Mouse (Mus musculus) hindbrain, embryonic 11.5 days (tissue): ENCODE results near the gene Gm11273. TPM values are rescaled to one million over a fixed set of nuclear protein-coding genes. Genes with fewer than 3 reads are reported as not detected.
"Not testable (repeated sequence)": the region's sequence is repeated elsewhere in the genome, so short reads cannot be mapped to it uniquely, and the experiment has no call there.

Source experiments
- ATAC-seq: fragments of 200-750 bp; cut with Nextera tagmentation; 2 replicates; pipeline ENCODE4 v1.8.0; 2017; ENCODE audit warnings: mild to moderate bottlenecking, moderate TSS enrichment, moderate library complexity; ENCODE audit not compliant: low FRiP score
- DNase-seq: peaks from one replicate; pipeline ENCODE4 v3.0.0-alpha.2; 2015; ENCODE audit warnings: low spot score
- H3K27ac ChIP-seq: fragments of 300-500 bp; sonication (generic); 2 replicates; pipeline ENCODE4 v1.5.1; 2014; ENCODE audit warnings: mild to moderate bottlenecking, low read depth, low read length
- H3K27me3 ChIP-seq: fragments of 300-500 bp; sonication (generic); 2 replicates; pipeline ENCODE4 v1.6.1; 2014; ENCODE audit warnings: mild to moderate bottlenecking, low read length, moderate library complexity, mixed read lengths; ENCODE audit not compliant: control insufficient read depth, insufficient read depth
- H3K36me3 ChIP-seq: fragments of 300-500 bp; sonication (generic); 2 replicates; pipeline ENCODE4 v1.6.1; 2014; ENCODE audit warnings: mild to moderate bottlenecking, low read length, moderate library complexity, mixed read lengths; ENCODE audit not compliant: control insufficient read depth, insufficient read depth
- H3K4me1 ChIP-seq: fragments of 300-500 bp; sonication (generic); replicated peaks from 2 replicates; pipeline ENCODE4 v1.6.1; 2014; ENCODE audit warnings: low read length, mixed read lengths; ENCODE audit not compliant: control insufficient read depth, insufficient read depth
- H3K4me2 ChIP-seq: fragments of 300-500 bp; sonication (generic); replicated peaks from 2 replicates; pipeline ENCODE4 v1.6.1; 2014; ENCODE audit warnings: mild to moderate bottlenecking, low read depth, low read length
- H3K4me3 ChIP-seq: fragments of 300-500 bp; sonication (generic); 2 replicates; pipeline ENCODE4 v1.5.1; 2014; ENCODE audit warnings: low read depth, low read length
- H3K9ac ChIP-seq: fragments of 300-500 bp; sonication (generic); 2 replicates; pipeline ENCODE4 v1.6.1; 2014; ENCODE audit warnings: low read depth, low read length
- H3K9me3 ChIP-seq: fragments of 300-500 bp; sonication (generic); 2 replicates; pipeline ENCODE4 v1.6.1; 2016; ENCODE audit warnings: low read length; ENCODE audit not compliant: control insufficient read depth
- WGBS: fragments of 180-500 bp; shearing (Covaris S2); extraction: QIAGEN DNeasy Blood & Tissue Kit; methylation state at CpG from one replicate; pipeline ENCODE4 v1.1.7; 2014; 5-methylcytosine and 5-hydroxymethylcytosine counted together
- polyA plus RNA-seq: library from polyadenylated mRNA; unstranded; fragments of >200 nt; fragmentation: Nextera tagmentation; extraction: Ambion mirVana; gene quantifications from 2 replicates; pipeline ENCODE4 v1.2.1, GENCODE M21; 2014

Gm11273 gene
- polyA plus RNA-seq, 1 experiment from 2014 or later, result 3.7 TPM

DNA sequence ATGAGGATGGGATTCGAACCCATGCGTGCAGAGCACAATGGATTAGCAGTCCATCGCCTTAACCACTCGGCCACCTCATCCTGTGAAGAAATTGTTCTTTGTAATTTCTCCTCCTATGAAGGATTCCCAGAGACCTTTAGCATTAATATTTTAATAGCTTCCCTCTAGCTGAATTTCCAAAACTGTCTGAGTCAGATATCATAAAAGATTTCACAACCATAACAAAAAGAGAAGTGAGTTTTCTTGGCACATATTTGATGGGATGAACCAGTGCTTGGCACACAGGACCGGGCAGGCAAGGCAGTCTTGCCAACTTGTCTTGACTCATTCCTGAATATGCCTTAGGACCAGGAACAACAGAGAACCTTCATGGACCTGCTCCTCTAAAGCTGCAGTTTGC is 8.4 kb downstream of the Gm11273 start:
- 94% methylated on average over 5 of the region's 5 CpGs for WGBS
- Histone ChIP-seq H3K27me3 (no peaks in the 10 kb centered on the region), H3K4me2 (no peak overlapping the region)

DNA sequence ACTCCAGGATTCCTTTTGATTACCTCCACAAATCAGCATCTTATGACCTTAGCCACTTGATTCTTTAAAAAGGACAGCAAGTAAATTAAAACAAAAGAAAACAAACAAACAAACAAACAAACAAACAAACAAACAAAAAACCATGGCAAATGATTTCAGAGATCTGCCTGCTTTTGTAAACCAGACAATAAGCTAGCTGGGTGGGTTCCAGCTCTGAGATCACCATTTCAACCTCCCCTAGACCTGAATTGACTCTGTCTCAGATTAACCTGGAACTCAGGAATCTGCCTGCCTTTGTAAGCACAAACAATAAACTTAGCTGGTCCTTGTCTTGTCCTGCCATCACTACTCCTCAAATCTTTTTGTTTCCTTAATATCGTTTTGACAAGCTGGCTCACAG is 14.3 kb downstream of the Gm11273 start:
- no peak overlapping the region for H3K4me2 ChIP-seq
- DNase-seq (no peak), ATAC-seq (no peak)
- no peak overlapping the region for H3K4me3 ChIP-seq
- no peak overlapping the region for H3K27ac ChIP-seq
- no peak overlapping the region for H3K9ac ChIP-seq
- H3K4me1 ChIP-seq, result no peaks in the 10 kb centered on the region
- no peaks in the 10 kb centered on the region for H3K36me3 ChIP-seq
- no peaks in the 10 kb centered on the region for H3K27me3 ChIP-seq
- 90% methylated on average over 1 of the region's 1 CpGs for WGBS
- no peaks in the 10 kb centered on the region for H3K9me3 ChIP-seq

More for the DNA sequence above, 8.4 kb downstream of the Gm11273 start:
- H3K4me1 ChIP-seq, result no peaks in the 10 kb centered on the region
- ATAC-seq (no peak), DNase-seq (no peak)
- H3K4me3 ChIP-seq, result no peak overlapping the region
- H3K36me3 ChIP-seq, result no peaks in the 10 kb centered on the region
- no peak overlapping the region for H3K9ac ChIP-seq
- no peaks in the 10 kb centered on the region for H3K9me3 ChIP-seq
- no peak overlapping the region for H3K27ac ChIP-seq

GRCm38 (mm10) chr13:21478759-21479670 is 22.2 kb downstream of the Gm11273 start, which contains the start of the genes Zkscan4 and Gm10065:
Gene Zkscan4, plus strand, starts transcription at chr13:21478907.
Gene Gm10065, minus strand, starts transcription at chr13:21479441.
- H3K4me1 ChIP-seq, H3K27me3 ChIP-seq, H3K36me3 ChIP-seq, H3K27ac ChIP-seq, H3K9me3 ChIP-seq: not testable (repeated sequence)
- Histone ChIP-seq H3K4me3 (peak within 1 kb of the TSS; percentile 51), H3K9ac (peak within 1 kb of the TSS; percentile 66), H3K4me2 (peak within 1 kb of the TSS; percentile 62)
- peak; percentile 89 for ATAC-seq
- 3% methylated on average over 29 of the region's 31 CpGs for WGBS
- peak; percentile 86 for DNase-seq

- peaks cover 2% of the 10 kb centered on the region; the same call in 1 of the 2 replicates for H3K27me3 ChIP-seq
- no peaks in the 10 kb centered on the region for H3K36me3 ChIP-seq
- H3K4me2 ChIP-seq, result no peak overlapping the region
- WGBS, result 31% methylated on average over 4 of the region's 4 CpGs
- no peak for ATAC-seq
- no peak overlapping the region for H3K4me3 ChIP-seq
- no peak for DNase-seq
- no peak overlapping the region for H3K27ac ChIP-seq
- H3K9me3 ChIP-seq, result no peaks in the 10 kb centered on the region
- H3K4me1 ChIP-seq, result no peaks in the 10 kb centered on the region
- H3K9ac ChIP-seq, result no peak overlapping the region
Observed at GRCm38 (mm10) chr13:21472427-21472826, 28.8 kb downstream of the Gm11273 start.

GRCm38 (mm10) chr13:21469097-21469496 is 32.1 kb downstream of the Gm11273 start:
- WGBS, result 31% methylated on average over 9 of the region's 9 CpGs
- Histone ChIP-seq H3K27me3 (peaks cover 2% of the 10 kb centered on the region; the same call in 1 of the 2 replicates), H3K9ac (no peak overlapping the region), H3K36me3 (no peaks in the 10 kb centered on the region), H3K9me3 (no peaks in the 10 kb centered on the region), H3K27ac (no peak overlapping the region), H3K4me3 (no peak overlapping the region), H3K4me1 (no peaks in the 10 kb centered on the region), H3K4me2 (no peak overlapping the region)
- DNase-seq (peak; percentile 9), ATAC-seq (no peak)

GRCm38 (mm10) chr13:21468061-21469019 is 32.9 kb downstream of the Gm11273 start, which contains the start of gene Nkapl:
Gene Nkapl, minus strand, starts transcription at chr13:21468509.
- H3K9me3 ChIP-seq, result no peaks in the 10 kb centered on the region
- H3K4me3 ChIP-seq, result peak within 1 kb of the TSS; percentile 47
- H3K27me3 ChIP-seq, result peaks cover 2% of the 10 kb centered on the region; the same call in 1 of the 2 replicates
- DNase-seq, result peak; percentile 91
- peak within 1 kb of the TSS; percentile 59 for H3K9ac ChIP-seq
- WGBS, result 2% methylated on average over 53 of the region's 54 CpGs
- no peaks in the 10 kb centered on the region for H3K36me3 ChIP-seq
- ATAC-seq, result peak; percentile 99
- H3K27ac ChIP-seq, result peak within 1 kb of the TSS; percentile 27; the same call in 1 of the 2 replicates
- peak within 1 kb of the TSS; percentile 68 for H3K4me2 ChIP-seq
- no peaks in the 10 kb centered on the region for H3K4me1 ChIP-seq

GRCm38 (mm10) chr13:21467336-21467735 is 33.9 kb downstream of the Gm11273 start:
- Histone ChIP-seq H3K36me3 (no peaks in the 10 kb centered on the region), H3K9me3 (no peaks in the 10 kb centered on the region), H3K27me3 (peaks cover 2% of the 10 kb centered on the region; the same call in 1 of the 2 replicates), H3K9ac (no peak overlapping the region), H3K27ac (no peak overlapping the region), H3K4me1 (no peaks in the 10 kb centered on the region), H3K4me2 (no peak overlapping the region), H3K4me3 (no peak overlapping the region)
- no peak for DNase-seq
- 83% methylated on average over 10 of the region's 10 CpGs for WGBS
- no peak for ATAC-seq

DNA sequence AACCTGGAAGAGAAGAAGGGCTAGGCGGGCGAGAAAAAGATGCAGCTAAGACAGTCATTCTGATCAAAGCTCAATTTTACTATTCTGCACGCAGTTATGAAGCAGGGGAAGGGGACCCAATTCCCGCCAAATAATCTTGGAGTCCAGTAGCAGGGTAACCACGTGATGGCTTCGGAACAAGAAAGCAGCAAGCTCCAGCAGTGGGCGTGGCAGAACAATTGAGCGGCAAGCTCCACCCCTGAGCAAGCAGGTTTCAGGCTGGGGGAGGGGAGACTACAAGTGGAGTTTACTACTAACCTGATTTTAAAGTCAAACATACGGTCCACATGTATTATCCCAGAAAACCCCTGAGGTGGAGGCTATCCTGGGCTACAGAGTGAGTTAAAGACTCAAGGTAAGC is 38.7 kb downstream of the Gm11273 start:
- not testable (repeated sequence) for H3K27ac ChIP-seq, H3K9ac ChIP-seq, H3K4me1 ChIP-seq, H3K4me2 ChIP-seq, ATAC-seq, H3K4me3 ChIP-seq, H3K9me3 ChIP-seq, DNase-seq, H3K27me3 ChIP-seq, H3K36me3 ChIP-seq
- whole genome bisulfite sequencing, result 52% methylated on average over 9 of the region's 9 CpGs
